9 mouse cellular contexts compared by ENCODE assay signal in the genomic region with DNA sequence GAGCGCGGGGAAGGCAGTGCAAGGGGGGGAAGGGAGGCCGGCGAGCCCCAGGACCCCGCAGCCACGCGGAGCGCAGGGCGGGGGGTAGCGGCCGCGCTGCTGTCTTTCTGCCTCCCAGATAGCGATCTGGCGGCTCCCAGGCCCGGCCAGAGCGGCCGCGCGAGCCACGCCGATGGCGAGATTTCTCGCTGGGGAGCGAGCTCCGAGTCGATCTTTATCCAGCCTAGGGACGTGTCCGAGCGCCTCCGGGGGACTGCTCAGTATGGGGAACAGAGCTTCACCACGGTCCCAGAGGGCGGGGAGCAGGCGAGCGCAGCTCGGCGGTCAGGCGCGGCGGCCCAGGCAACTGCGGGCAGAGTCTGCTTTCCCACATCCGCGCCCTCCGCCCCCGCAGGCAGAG. TPM values are rescaled to one million over a fixed set of nuclear protein-coding genes. Genes with fewer than 3 reads are reported as not detected.
A peak's percentile ranks its signal among the peaks of the same experiment; 100 is the strongest.
DNase-seq lines count a peak whose midpoint lies in the region; ATAC-seq and TF ChIP-seq lines count a peak whose summit lies in the region.
"Had no signal": no experiment of that assay in that cellular context is flagged by ENCODE, and none has a peak within 500 bp of the region (broad histone marks: within the 10 kb centered on the region; RNA-seq: fewer than 3 reads in every experiment).

No protein-coding gene starts in this region.

- 2% methylated on average over 41 of the region's 44 CpGs for WGBS in heart, adult 2 months
- under 1% methylated on average over 37 of the region's 44 CpGs for WGBS in heart, embryonic 13.5 days
- 3% methylated on average over 40 of the region's 44 CpGs for WGBS in limb, embryonic 12.5 days
- 0% methylated on average over 37 of the region's 44 CpGs for WGBS in neural tube, embryonic 14.5 days

- peak in 1 of 2 experiments; percentile 33 for DNase-seq in heart, adult 2 months
- DNase-seq in heart, adult 9 months (ENCODE audit: low spot score in 2 of 2) = no peak
- no peak for DNase-seq in ES-E14 (ENCODE audit: low read depth, low spot score)
- peak; percentile 40 to 51 for DNase-seq in cerebellum, postnatal 4 days (ENCODE audit: low spot score in 2 of 2)

- no peak for ATAC-seq in heart, embryonic 13.5 days (ENCODE audit: extremely low read depth, insufficient number of reproducible peaks, low FRiP score, low TSS enrichment)
- peak; percentile 57 for ATAC-seq in limb, embryonic 12.5 days (ENCODE audit: insufficient number of reproducible peaks, insufficient read depth, low FRiP score, low TSS enrichment, low read depth)
- ATAC-seq in neural tube, embryonic 14.5 days (ENCODE audit: low read depth) = peak; percentile 74
- no peak for ATAC-seq in megakaryocyte-erythroid progenitor cell, adult 5-6 weeks (replicated peaks; ENCODE audit: low FRiP score, low TSS enrichment, poor library complexity, severe bottlenecking)

- no peak overlapping the region for H3K27ac ChIP-seq in heart, adult 2 months
- H3K27ac ChIP-seq in ES-E14 (ENCODE audit: insufficient read depth, low read depth, low read length, poor library complexity, severe bottlenecking) = no peak overlapping the region
- H3K27ac ChIP-seq in heart, embryonic 13.5 days (replicated peaks) = no peak overlapping the region
- H3K27ac ChIP-seq in limb, embryonic 12.5 days = no peak overlapping the region
- H3K27ac ChIP-seq in neural tube, embryonic 14.5 days (ENCODE audit: low read depth, low read length) = peak overlapping the region; percentile 93

- in situ Hi-C loops in ES-E14 (cut with MboI; ENCODE audit: low sequenced_read_pairs in 2 of 2, unreplicated experiment in 2 of 2) = no loop called here

- H3K4me1 ChIP-seq in heart, adult 2 months (ENCODE audit: control insufficient read depth, insufficient read depth, low read length) = no peaks in the 10 kb centered on the region
- no peaks in the 10 kb centered on the region; a peak in 1 of 4 replicates for H3K4me1 ChIP-seq in ES-E14 (ENCODE audit: control insufficient read depth in 2 of 2, insufficient read depth in 2 of 2, low read length in 2 of 2, poor library complexity in 1 of 2)
- H3K4me1 ChIP-seq in heart, embryonic 13.5 days = peaks cover 16% of the 10 kb centered on the region
- peaks cover 13% of the 10 kb centered on the region for H3K4me1 ChIP-seq in limb, embryonic 12.5 days (replicated peaks)
- 0 out of 2 replicates have a peak, but pooled peaks cover 4% of the 10 kb centered on the region for H3K4me1 ChIP-seq in neural tube, embryonic 14.5 days (ENCODE audit: control insufficient read depth, insufficient read depth, low read length)

- H3K36me3 ChIP-seq in heart, adult 2 months (ENCODE audit: control insufficient read depth, insufficient read depth, low read length) = no peaks in the 10 kb centered on the region
- H3K36me3 ChIP-seq in ES-E14 (ENCODE audit: control insufficient read depth, insufficient read depth, low read length, poor library complexity, severe bottlenecking) = no peaks in the 10 kb centered on the region
- no peaks in the 10 kb centered on the region for H3K36me3 ChIP-seq in heart, embryonic 13.5 days
- no peaks in the 10 kb centered on the region for H3K36me3 ChIP-seq in limb, embryonic 12.5 days
- no peaks in the 10 kb centered on the region for H3K36me3 ChIP-seq in neural tube, embryonic 14.5 days (ENCODE audit: control insufficient read depth, insufficient read depth, low read length)

- intact Hi-C loops in heart, adult 2 months (cut with DNase I) = loop anchor here (10.0 kb wide), 1 partner anchor 247 kb away; no protein-coding TSS in a partner anchor

- no peaks in the 10 kb centered on the region for H3K79me2 ChIP-seq in heart, adult 2 months (replicated peaks; ENCODE audit: control insufficient read depth, insufficient read depth, low read length)

- no peaks in the 10 kb centered on the region for H3K9me3 ChIP-seq in ES-E14 (ENCODE audit: control insufficient read depth, insufficient read depth, low read depth, low read length)
- no peaks in the 10 kb centered on the region for H3K9me3 ChIP-seq in heart, embryonic 13.5 days
- H3K9me3 ChIP-seq in limb, embryonic 12.5 days = no peaks in the 10 kb centered on the region
- no peaks in the 10 kb centered on the region for H3K9me3 ChIP-seq in neural tube, embryonic 14.5 days (ENCODE audit: control insufficient read depth, low read length)

- TF ChIP-seq POLR2A in heart, adult 2 months (IDR thresholded peaks at IDR 0.05; ENCODE audit: insufficient read depth, low read depth, low read length) = no peak

- peak overlapping the region; percentile 30 for H3K4me3 ChIP-seq in heart, adult 2 months
- H3K4me3 ChIP-seq in ES-E14 (ENCODE audit: insufficient read depth in 1 of 2, low read depth in 1 of 2, low read length in 2 of 2, poor library complexity in 1 of 2, severe bottlenecking in 1 of 2) = peak overlapping the region; percentile 67 to 80
- H3K4me3 ChIP-seq in heart, embryonic 13.5 days = peak overlapping the region; percentile 58
- peak overlapping the region; percentile 64 for H3K4me3 ChIP-seq in limb, embryonic 12.5 days (replicated peaks)
- peak overlapping the region; percentile 60 for H3K4me3 ChIP-seq in neural tube, embryonic 14.5 days (ENCODE audit: low read depth, low read length)

- TF ChIP-seq EP300 in heart, adult 2 months (IDR thresholded peaks at IDR 0.05; ENCODE audit: insufficient read depth, low read depth, low read length) = no peak

- TF ChIP-seq CTCF in heart, adult 2 months (IDR thresholded peaks at IDR 0.05) = no peak

- no peak overlapping the region for H3K9ac ChIP-seq in heart, adult 2 months (ENCODE audit: low read depth, low read length)
- peak overlapping the region; percentile 82 for H3K9ac ChIP-seq in ES-E14 (ENCODE audit: insufficient read depth, low read depth, low read length, poor library complexity, severe bottlenecking)
- H3K9ac ChIP-seq in heart, embryonic 13.5 days = peak overlapping the region; percentile 58
- peak overlapping the region; percentile 66 for H3K9ac ChIP-seq in limb, embryonic 12.5 days (replicated peaks)
- peak overlapping the region; percentile 89 for H3K9ac ChIP-seq in neural tube, embryonic 14.5 days (replicated peaks; ENCODE audit: low read depth, low read length)

- peaks cover 19% of the 10 kb centered on the region for H3K27me3 ChIP-seq in heart, adult 2 months (ENCODE audit: control insufficient read depth, insufficient read depth, low read length)
- H3K27me3 ChIP-seq in heart, embryonic 13.5 days (replicated peaks) = peaks cover 98% of the 10 kb centered on the region
- peaks cover 74% of the 10 kb centered on the region for H3K27me3 ChIP-seq in limb, embryonic 12.5 days
- H3K27me3 ChIP-seq in neural tube, embryonic 14.5 days (ENCODE audit: control insufficient read depth, insufficient read depth, low read length) = no peaks in the 10 kb centered on the region; the same call in 1 of the 2 replicates

- H3K4me2 ChIP-seq in heart, embryonic 13.5 days = peak overlapping the region; percentile 79
- H3K4me2 ChIP-seq in limb, embryonic 12.5 days = peak overlapping the region; percentile 95
- H3K4me2 ChIP-seq in neural tube, embryonic 14.5 days (ENCODE audit: low read depth, low read length) = peak overlapping the region; percentile 57

TF ChIP-seq in ES-E14, 5 proteins besides CTCF, POLR2A, EP300 and RAD21:
- TF ChIP-seq ZC3H11A (IDR thresholded peaks at IDR 0.05; ENCODE audit: borderline replicate concordance, low read depth, low read length) (no peak), ZNF384 (IDR thresholded peaks at IDR 0.05; ENCODE audit: low read depth, low read length) (no peak), MAFK (IDR thresholded peaks at IDR 0.05; ENCODE audit: insufficient read depth, low read depth, low read length) (no peak), HCFC1 (IDR thresholded peaks at IDR 0.05; ENCODE audit: borderline replicate concordance, insufficient read depth, low read length) (no peak), CHD2 (IDR thresholded peaks at IDR 0.05; ENCODE audit: low read depth, low read length) (no peak)
TF ChIP-seq in ES-E14: peak in this region for 0.

RNA-seq across cellular contexts. Expression of a gene that starts 0.6 kb away (rescaled TPM):
- not detected for total RNA-seq in heart, adult 2 months (2021)
- 0.09 TPM in 1 of 2 replicates, not detected in the other for polyA plus RNA-seq in heart, adult 2 months (2012; rRNA removed)
- 2.0 and 3.4 TPM in 2 replicates for total RNA-seq in ES-E14 (2012; rRNA removed)
- 0.36 and 0.75 TPM in 2 replicates for polyA plus RNA-seq in heart, embryonic 13.5 days (2015; fragmentation: Nextera tagmentation; extraction: Ambion mirVana)
- polyA plus RNA-seq in limb, embryonic 12.5 days (2016; fragmentation: Nextera tagmentation; extraction: Ambion mirVana) = 3.5 and 4.6 TPM in 2 replicates
- 72.0 and 78.4 TPM in 2 replicates for polyA plus RNA-seq in neural tube, embryonic 14.5 days (2014; fragmentation: Nextera tagmentation; extraction: Ambion mirVana)
- not detected in 2 replicates for total RNA-seq in megakaryocyte-erythroid progenitor cell, adult 5-6 weeks (2014; fragmentation: Nextera tagmentation)
- total RNA-seq in megakaryocyte-erythroid progenitor cell, adult 5-6 weeks (2017) = not detected in 2 replicates
- polyA plus RNA-seq: C2C12 had no signal

Comparison
In these comparisons a context has a peak if more than half of its experiments do, and no peak if none do; other contexts are left out.
1. DNase-seq: peak in cerebellum, postnatal 4 days (2 of 2); none in heart, adult 9 months (0 of 2) and ES-E14 (single experiment).
2. ATAC-seq: peak in limb, embryonic 12.5 days (single experiment) and neural tube, embryonic 14.5 days (single experiment); none in heart, embryonic 13.5 days (single experiment) and megakaryocyte-erythroid progenitor cell, adult 5-6 weeks (single experiment).
3. RNA of a gene that starts 0.6 kb away (polyA plus RNA-seq): 72.0 to 78.4 TPM in neural tube, embryonic 14.5 days; 3.5 to 4.6 TPM in limb, embryonic 12.5 days, 0.36 to 0.75 TPM in heart, embryonic 13.5 days and 0.09 TPM in heart, adult 2 months; every median in the first group is over 10 times any median in the second.
4. Peak in every context shown above with its lines, with median percentiles within 50 percentile points of each other: H3K4me3 ChIP-seq and H3K4me2 ChIP-seq.